Mouse (Mus musculus): Measurements from ENCODE around the gene Fam117a. TPM values are rescaled to one million over a fixed set of nuclear protein-coding genes. Genes with fewer than 3 reads are reported as not detected.

Fam117a gene
- total and polyA plus RNA-seq, 2 experiments from 2014 or later, result 1.1 to 6.1 TPM

DNA sequence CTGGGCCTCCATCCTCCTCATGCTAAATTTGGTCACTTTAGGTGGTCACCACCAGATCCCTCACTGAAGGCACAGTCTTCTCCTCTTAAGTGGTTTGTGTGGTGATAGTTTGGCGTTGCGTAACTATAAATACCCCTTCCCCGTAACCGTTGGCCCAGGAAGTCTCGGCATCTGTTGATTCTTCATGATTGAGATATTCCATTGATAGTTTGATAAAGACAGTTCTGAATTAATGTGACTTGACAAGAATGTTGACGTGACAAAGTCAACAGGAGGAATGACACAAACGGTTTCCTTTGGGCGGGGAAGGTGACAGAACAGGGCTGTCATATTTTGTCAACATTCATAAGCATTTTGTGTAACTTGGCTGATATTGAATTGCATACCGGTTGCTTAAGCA, 16.4 kb downstream of the Fam117a start:
- ATAC-seq (ENCODE audit: low FRiP score) (no peak), DNase-seq (ENCODE audit: low spot score) (no peak)
- Histone ChIP-seq H3K9ac (replicated peaks; ENCODE audit: low read length, poor library complexity, severe bottlenecking) (no peak overlapping the region), H3K4me2 (ENCODE audit: low read depth, low read length, poor library complexity, severe bottlenecking) (no peak overlapping the region), H3K27me3 (ENCODE audit: insufficient read depth, low read length) (no peaks in the 10 kb centered on the region), H3K4me3 (ENCODE audit: low read depth, low read length) (no peak overlapping the region), H3K9me3 (ENCODE audit: low read length) (no peaks in the 10 kb centered on the region), H3K36me3 (ENCODE audit: insufficient read depth, low read length) (no peaks in the 10 kb centered on the region), H3K27ac (ENCODE audit: low read depth, low read length) (no peak overlapping the region), H3K4me1 (ENCODE audit: insufficient read depth, low read length) (no peaks in the 10 kb centered on the region)
- 95% methylated on average over 9 of the region's 9 CpGs for WGBS
- no peak for TF ChIP-seq CTCF (IDR thresholded peaks at IDR 0.05)

DNA sequence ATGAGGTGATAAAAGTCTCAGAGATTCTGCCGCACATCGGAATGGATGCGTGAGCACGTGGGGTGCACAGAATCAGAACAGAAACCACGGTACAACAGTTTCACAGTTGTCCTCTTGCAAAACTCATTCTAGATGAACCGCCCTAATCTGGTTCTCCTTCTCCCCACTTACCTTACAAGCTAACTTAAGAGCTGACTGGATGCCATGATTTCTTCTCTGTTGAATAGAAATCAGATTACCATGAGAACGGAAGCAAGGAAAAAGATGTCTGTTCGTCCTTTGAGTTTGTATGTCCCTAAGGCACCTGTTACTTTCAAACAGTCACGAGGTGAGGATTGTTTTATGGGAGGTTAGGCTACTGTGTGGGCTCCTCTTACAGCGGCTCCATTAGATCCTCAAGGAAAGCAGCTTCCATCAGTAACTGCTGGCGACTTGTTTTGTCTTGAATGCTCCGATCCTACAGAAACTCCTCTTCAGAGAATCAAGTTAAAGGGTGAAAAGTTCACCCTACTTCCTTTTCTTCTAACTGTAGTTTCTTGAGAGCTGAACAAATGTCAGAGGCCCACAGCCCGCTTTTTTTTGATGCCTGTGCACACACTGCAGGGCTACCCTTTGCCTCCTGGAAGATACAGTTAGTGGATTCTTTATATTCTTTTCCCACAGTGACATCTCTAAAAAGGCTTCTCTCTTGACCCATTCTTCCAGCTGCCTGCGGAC, 17.6 kb downstream of the Fam117a start:
- WGBS, result 91% methylated on average over 14 of the region's 14 CpGs
- no peak for TF ChIP-seq CTCF (IDR thresholded peaks at IDR 0.05)

DNA sequence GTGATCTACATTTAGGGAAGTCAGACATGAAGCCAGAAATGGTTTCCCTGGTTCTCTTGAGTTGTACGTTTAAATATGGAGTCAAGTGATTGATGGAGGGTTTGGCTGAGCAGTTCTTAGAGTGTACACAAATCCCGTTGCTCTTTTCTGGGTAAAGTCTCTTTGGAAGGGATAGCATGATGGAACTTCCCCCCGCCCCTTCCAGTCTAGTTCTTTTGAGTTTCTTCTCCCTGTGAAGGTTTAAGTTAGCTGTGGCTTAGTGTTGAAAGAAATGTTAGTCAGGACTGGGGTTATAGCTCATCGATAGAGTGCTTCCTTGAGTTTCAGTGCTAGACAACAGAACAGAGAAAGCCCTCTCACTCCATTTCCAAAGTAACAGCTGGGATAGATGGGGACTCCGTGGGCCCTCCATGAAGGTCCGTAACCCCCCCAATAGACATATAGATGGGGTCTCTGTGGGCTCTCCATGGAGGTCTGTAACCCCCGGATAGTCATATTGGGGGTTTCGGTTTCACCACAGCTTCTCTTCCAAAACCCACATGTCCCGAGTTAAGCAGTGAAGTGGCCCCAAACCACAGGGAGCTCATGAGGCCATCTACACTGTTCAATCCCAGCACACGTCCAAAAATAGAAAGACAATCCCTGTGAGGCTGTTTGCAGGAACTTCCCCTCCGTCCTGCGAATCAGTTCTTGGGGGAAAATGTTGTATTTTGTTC, 18.3 kb downstream of the Fam117a start:
- Histone ChIP-seq H3K27me3 (ENCODE audit: insufficient read depth, low read length) (no peaks in the 10 kb centered on the region), H3K4me2 (ENCODE audit: low read depth, low read length, poor library complexity, severe bottlenecking) (no peak overlapping the region), H3K9ac (replicated peaks; ENCODE audit: low read length, poor library complexity, severe bottlenecking) (no peak overlapping the region), H3K27ac (ENCODE audit: low read depth, low read length) (no peak overlapping the region), H3K4me1 (ENCODE audit: insufficient read depth, low read length) (no peaks in the 10 kb centered on the region), H3K4me3 (ENCODE audit: low read depth, low read length) (no peak overlapping the region), H3K36me3 (ENCODE audit: insufficient read depth, low read length) (no peaks in the 10 kb centered on the region), H3K9me3 (ENCODE audit: low read length) (no peaks in the 10 kb centered on the region)
- DNase-seq (ENCODE audit: low spot score), result no peak
- WGBS, result 87% methylated on average over 12 of the region's 12 CpGs
- TF ChIP-seq CTCF (IDR thresholded peaks at IDR 0.05), result no peak
- no peak for ATAC-seq (ENCODE audit: low FRiP score)

More for the DNA sequence above, 17.6 kb downstream of the Fam117a start:
- Histone ChIP-seq H3K36me3 (ENCODE audit: insufficient read depth, low read length) (no peaks in the 10 kb centered on the region), H3K9me3 (ENCODE audit: low read length) (no peaks in the 10 kb centered on the region), H3K27me3 (ENCODE audit: insufficient read depth, low read length) (no peaks in the 10 kb centered on the region), H3K27ac (ENCODE audit: low read depth, low read length) (no peak overlapping the region), H3K9ac (replicated peaks; ENCODE audit: low read length, poor library complexity, severe bottlenecking) (no peak overlapping the region), H3K4me1 (ENCODE audit: insufficient read depth, low read length) (no peaks in the 10 kb centered on the region), H3K4me2 (ENCODE audit: low read depth, low read length, poor library complexity, severe bottlenecking) (no peak overlapping the region), H3K4me3 (ENCODE audit: low read depth, low read length) (no peak overlapping the region)
- ATAC-seq (ENCODE audit: low FRiP score) (no peak), DNase-seq (ENCODE audit: low spot score) (no peak)

DNA sequence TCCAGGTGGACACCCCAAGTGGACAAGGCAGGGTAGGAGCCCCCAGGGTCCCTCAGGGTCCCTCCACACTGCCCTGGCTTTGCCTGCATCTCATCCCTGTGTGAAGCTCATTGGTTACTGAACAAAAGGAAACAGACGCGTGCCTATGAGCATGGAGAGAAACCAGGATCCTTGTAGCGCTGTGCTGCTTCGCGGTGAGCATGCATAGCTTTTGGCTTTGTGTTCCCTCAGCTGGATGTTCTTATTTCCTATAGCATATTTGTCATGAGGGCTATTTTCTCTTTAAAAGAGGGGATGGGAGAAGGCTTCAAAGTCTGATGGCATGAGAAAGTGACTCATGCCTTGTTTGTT, 18.8 kb downstream of the Fam117a start:
- no peak overlapping the region for H3K4me3 ChIP-seq (ENCODE audit: low read depth, low read length)
- no peak overlapping the region for H3K9ac ChIP-seq (replicated peaks; ENCODE audit: low read length, poor library complexity, severe bottlenecking)
- no peak overlapping the region for H3K27ac ChIP-seq (ENCODE audit: low read depth, low read length)
- H3K36me3 ChIP-seq (ENCODE audit: insufficient read depth, low read length), result no peaks in the 10 kb centered on the region
- no peak for TF ChIP-seq CTCF (IDR thresholded peaks at IDR 0.05)
- DNase-seq (ENCODE audit: low spot score), result no peak
- no peaks in the 10 kb centered on the region for H3K9me3 ChIP-seq (ENCODE audit: low read length)
- H3K27me3 ChIP-seq (ENCODE audit: insufficient read depth, low read length), result no peaks in the 10 kb centered on the region
- no peaks in the 10 kb centered on the region for H3K4me1 ChIP-seq (ENCODE audit: insufficient read depth, low read length)
- 88% methylated on average over 5 of the region's 5 CpGs for whole genome bisulfite sequencing
- ATAC-seq (ENCODE audit: low FRiP score), result no peak
- H3K4me2 ChIP-seq (ENCODE audit: low read depth, low read length, poor library complexity, severe bottlenecking), result no peak overlapping the region

DNA sequence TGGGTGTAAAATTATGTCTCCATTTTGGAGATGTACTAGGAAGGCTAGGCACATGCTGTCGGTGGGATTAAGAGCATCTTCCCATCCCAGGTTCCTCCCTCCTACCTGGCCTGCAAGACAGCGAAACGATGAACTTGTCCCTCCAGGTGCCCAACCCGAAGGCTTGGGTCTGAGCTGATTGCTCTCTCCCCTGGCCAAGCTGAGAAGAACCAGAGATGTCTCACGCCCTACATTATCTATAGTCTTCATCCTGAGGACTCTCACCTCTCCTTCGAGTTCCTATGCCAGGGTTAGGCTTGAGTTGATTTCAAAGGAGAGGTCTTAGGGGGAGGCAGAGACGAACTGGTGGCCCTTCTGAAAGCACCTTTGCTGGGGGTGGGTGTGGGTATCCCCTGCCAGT, 19.2 kb downstream of the Fam117a start:
- Histone ChIP-seq H3K27me3 (ENCODE audit: insufficient read depth, low read length) (no peaks in the 10 kb centered on the region), H3K9me3 (ENCODE audit: low read length) (no peaks in the 10 kb centered on the region), H3K36me3 (ENCODE audit: insufficient read depth, low read length) (no peaks in the 10 kb centered on the region), H3K9ac (replicated peaks; ENCODE audit: low read length, poor library complexity, severe bottlenecking) (no peak overlapping the region), H3K4me1 (ENCODE audit: insufficient read depth, low read length) (no peaks in the 10 kb centered on the region), H3K27ac (ENCODE audit: low read depth, low read length) (no peak overlapping the region), H3K4me2 (ENCODE audit: low read depth, low read length, poor library complexity, severe bottlenecking) (no peak overlapping the region), H3K4me3 (ENCODE audit: low read depth, low read length) (no peak overlapping the region)
- no peak for ATAC-seq (ENCODE audit: low FRiP score)
- WGBS, result 88% methylated on average over 7 of the region's 7 CpGs
- no peak for DNase-seq (ENCODE audit: low spot score)
- TF ChIP-seq CTCF (IDR thresholded peaks at IDR 0.05), result no peak
